Mouse (Mus musculus) olfactory bulb, adult 2 months (tissue): ENCODE measurements at regions not wholly inside any gene's neighbourhood (a gene's known extent, or its start where the extent isn't known, plus 50 kb on each side); places are given as distances from the start of the nearest gene placed in this dataset.

Source experiments
- H3K27ac ChIP-seq: fragments of 200-500 bp; 2 replicates; pipeline ENCODE4 v1.5.1; 2012; ENCODE audit warnings: low read depth, low read length; ENCODE audit not compliant: insufficient read depth
- H3K4me1 ChIP-seq: fragments of 200-500 bp; 2 replicates; pipeline ENCODE4 v1.6.1; 2012; ENCODE audit warnings: low read length; ENCODE audit not compliant: control insufficient read depth, insufficient read depth
- H3K4me3 ChIP-seq: fragments of 200-500 bp; 2 replicates; pipeline ENCODE4 v1.5.1; 2012; ENCODE audit warnings: mild to moderate bottlenecking, low read depth, low read length, moderate library complexity; ENCODE audit not compliant: insufficient read depth
- CTCF ChIP-seq: fragments of 200-500 bp; IDR thresholded peaks from 2 replicates; pipeline ENCODE4 v1.5.1; 2012; ENCODE audit warnings: low read depth, mild to moderate bottlenecking, low read length, moderate library complexity; ENCODE audit not compliant: insufficient read depth
- POLR2A ChIP-seq: fragments of 200-500 bp; IDR thresholded peaks from 2 replicates; pipeline ENCODE4 v1.6.1; 2012; ENCODE audit warnings: mild to moderate bottlenecking, low read depth, low read length, moderate library complexity; ENCODE audit not compliant: insufficient read depth
- WGBS: fragments of 180-500 bp; shearing (Covaris S2); methylation state at CpG from one replicate; pipeline ENCODE4 v1.1.7; 2018; 5-methylcytosine and 5-hydroxymethylcytosine counted together

GRCm38 (mm10) chr10:117463636-117464035 is 83.8 kb upstream of the Cpsf6 start:
- TF ChIP-seq CTCF (no peak), POLR2A (no peak)
- Histone ChIP-seq H3K4me3 (no peak overlapping the region), H3K4me1 (no peaks in the 10 kb centered on the region), H3K27ac (no peak overlapping the region)
- 95% methylated on average over 8 of the region's 8 CpGs for WGBS

- no peak overlapping the region for H3K27ac ChIP-seq
- no peak overlapping the region for H3K4me3 ChIP-seq
- TF ChIP-seq CTCF (no peak), POLR2A (no peak)
- H3K4me1 ChIP-seq = no peaks in the 10 kb centered on the region
- WGBS = 96% methylated on average over 4 of the region's 4 CpGs
Measured at GRCm38 (mm10) chr10:117462921-117463320, 83.1 kb upstream of the Cpsf6 start.

GRCm38 (mm10) chr10:117461791-117462516 is 82.1 kb upstream of the Cpsf6 start:
- no peak for TF ChIP-seq CTCF
- no peak for TF ChIP-seq POLR2A
- Histone ChIP-seq H3K27ac (no peak overlapping the region), H3K4me1 (no peaks in the 10 kb centered on the region), H3K4me3 (no peak overlapping the region)
- WGBS = 84% methylated on average over 11 of the region's 11 CpGs

GRCm38 (mm10) chr10:117461261-117461660 is 81.4 kb upstream of the Cpsf6 start:
- 94% methylated on average over 4 of the region's 4 CpGs for WGBS
- TF ChIP-seq CTCF (no peak), POLR2A (no peak)

GRCm38 (mm10) chr10:117460366-117460730 is 80.5 kb upstream of the Cpsf6 start:
- H3K4me3 ChIP-seq = no peak overlapping the region
- 96% methylated on average over 6 of the region's 6 CpGs for WGBS
- no peak overlapping the region for H3K27ac ChIP-seq
- no peaks in the 10 kb centered on the region for H3K4me1 ChIP-seq
- TF ChIP-seq CTCF = no peak
- TF ChIP-seq POLR2A = no peak

More at GRCm38 (mm10) chr10:117461261-117461660, 81.4 kb upstream of the Cpsf6 start:
- Histone ChIP-seq H3K4me1 (no peaks in the 10 kb centered on the region), H3K4me3 (no peak overlapping the region), H3K27ac (no peak overlapping the region)

GRCm38 (mm10) chr10:117459651-117460365 is 80.0 kb upstream of the Cpsf6 start:
- no peak overlapping the region for H3K4me3 ChIP-seq
- WGBS = 93% methylated on average over 10 of the region's 10 CpGs
- no peak overlapping the region for H3K27ac ChIP-seq
- TF ChIP-seq CTCF (no peak), POLR2A (no peak)
- H3K4me1 ChIP-seq = no peaks in the 10 kb centered on the region

GRCm38 (mm10) chr10:117459041-117459475 is 79.2 kb upstream of the Cpsf6 start:
- H3K27ac ChIP-seq = no peak overlapping the region
- WGBS = 96% methylated on average over 2 of the region's 2 CpGs
- H3K4me1 ChIP-seq = no peaks in the 10 kb centered on the region
- H3K4me3 ChIP-seq = no peak overlapping the region
- TF ChIP-seq CTCF (no peak), POLR2A (no peak)

- no peak for TF ChIP-seq CTCF
- H3K27ac ChIP-seq = no peak overlapping the region
- H3K4me3 ChIP-seq = no peak overlapping the region
- whole genome bisulfite sequencing = 90% methylated on average over 11 of the region's 11 CpGs
- no peaks in the 10 kb centered on the region for H3K4me1 ChIP-seq
Measured at GRCm38 (mm10) chr10:117458271-117459040, 78.6 kb upstream of the Cpsf6 start.

GRCm38 (mm10) chr10:117457701-117457950 is 77.8 kb upstream of the Cpsf6 start:
- WGBS = 60% methylated on average over 2 of the region's 2 CpGs
- Histone ChIP-seq H3K4me1 (no peaks in the 10 kb centered on the region), H3K4me3 (no peak overlapping the region), H3K27ac (no peak overlapping the region)
- TF ChIP-seq POLR2A = no peak
- no peak for TF ChIP-seq CTCF
